Mouse (Mus musculus): ENCODE results near the gene Utrn. TPM values are rescaled to one million over a fixed set of nuclear protein-coding genes. Genes with fewer than 3 reads are reported as not detected.

Utrn gene
- polyA plus RNA-seq, 1 experiment from 2014 or later: 25.7 TPM

- Histone ChIP-seq H3K36me3 (ENCODE audit: control insufficient read depth, insufficient read depth, low read length) (no peaks in the 10 kb centered on the region), H3K27ac (ENCODE audit: low read depth, low read length) (no peak overlapping the region), H3K4me1 (ENCODE audit: control insufficient read depth, insufficient read depth, low read depth, low read length) (no peaks in the 10 kb centered on the region), H3K9ac (ENCODE audit: low read depth, low read length) (no peak overlapping the region), H3K4me2 (ENCODE audit: low read length) (no peak overlapping the region), H3K27me3 (replicated peaks; ENCODE audit: control insufficient read depth, insufficient read depth, low read length) (no peaks in the 10 kb centered on the region), H3K9me3 (ENCODE audit: control insufficient read depth, low read length) (no peaks in the 10 kb centered on the region), H3K4me3 (ENCODE audit: low read length) (no peak overlapping the region)
- WGBS: 90% methylated on average over 6 of the region's 6 CpGs
- ATAC-seq: no peak
Observed at GRCm38 (mm10) chr10:12696704-12697103, 172.5 kb downstream of the Utrn start.

- ATAC-seq: no peak
- 76% methylated on average over 6 of the region's 6 CpGs for WGBS
- H3K27me3 ChIP-seq (replicated peaks; ENCODE audit: control insufficient read depth, insufficient read depth, low read length): no peaks in the 10 kb centered on the region
Observed at GRCm38 (mm10) chr10:12694774-12695173, 174.4 kb downstream of the Utrn start.

GRCm38 (mm10) chr10:12690601-12691000, 178.6 kb downstream of the Utrn start:
- no peak overlapping the region for H3K4me2 ChIP-seq (ENCODE audit: low read length)
- no peaks in the 10 kb centered on the region for H3K36me3 ChIP-seq (ENCODE audit: control insufficient read depth, insufficient read depth, low read length)
- no peak overlapping the region for H3K9ac ChIP-seq (ENCODE audit: low read depth, low read length)
- H3K27ac ChIP-seq (ENCODE audit: low read depth, low read length): no peak overlapping the region
- WGBS: 19% methylated on average over 5 of the region's 5 CpGs
- ATAC-seq: peak; percentile 69; the same call in 1 of the 2 replicates
- H3K27me3 ChIP-seq (replicated peaks; ENCODE audit: control insufficient read depth, insufficient read depth, low read length): no peaks in the 10 kb centered on the region
- H3K4me1 ChIP-seq (ENCODE audit: control insufficient read depth, insufficient read depth, low read depth, low read length): no peaks in the 10 kb centered on the region
- no peak overlapping the region for H3K4me3 ChIP-seq (ENCODE audit: low read length)
- H3K9me3 ChIP-seq (ENCODE audit: control insufficient read depth, low read length): no peaks in the 10 kb centered on the region

More at GRCm38 (mm10) chr10:12694774-12695173, 174.4 kb downstream of the Utrn start:
- no peaks in the 10 kb centered on the region for H3K9me3 ChIP-seq (ENCODE audit: control insufficient read depth, low read length)
- no peaks in the 10 kb centered on the region for H3K36me3 ChIP-seq (ENCODE audit: control insufficient read depth, insufficient read depth, low read length)
- no peak overlapping the region for H3K4me2 ChIP-seq (ENCODE audit: low read length)
- no peak overlapping the region for H3K4me3 ChIP-seq (ENCODE audit: low read length)
- H3K9ac ChIP-seq (ENCODE audit: low read depth, low read length): no peak overlapping the region
- no peaks in the 10 kb centered on the region for H3K4me1 ChIP-seq (ENCODE audit: control insufficient read depth, insufficient read depth, low read depth, low read length)
- no peak overlapping the region for H3K27ac ChIP-seq (ENCODE audit: low read depth, low read length)

DNA sequence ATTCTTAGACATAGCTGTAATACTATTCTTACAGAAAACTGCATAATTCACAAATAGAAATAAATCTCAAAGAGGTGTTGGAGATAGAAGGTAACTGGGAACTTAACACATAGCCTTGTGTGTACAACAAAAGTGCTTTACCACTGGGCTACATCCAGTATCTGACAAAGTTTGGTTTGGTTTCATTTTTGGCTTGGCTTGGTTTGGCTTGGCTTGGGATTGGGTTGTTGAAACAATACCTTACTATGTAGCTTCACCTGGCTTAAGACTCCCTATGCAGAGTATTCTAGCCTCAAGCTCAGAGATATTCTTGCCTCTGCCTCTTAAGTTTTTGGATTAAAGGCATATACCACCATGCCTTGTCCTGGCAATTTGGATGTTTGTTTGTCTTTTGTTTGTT, 183.5 kb downstream of the Utrn start:
- Histone ChIP-seq H3K36me3 (ENCODE audit: control insufficient read depth, insufficient read depth, low read length) (no peaks in the 10 kb centered on the region; the same call in 1 of the 2 replicates), H3K4me2 (ENCODE audit: low read length) (no peak overlapping the region), H3K27me3 (replicated peaks; ENCODE audit: control insufficient read depth, insufficient read depth, low read length) (no peaks in the 10 kb centered on the region), H3K4me1 (ENCODE audit: control insufficient read depth, insufficient read depth, low read depth, low read length) (no peaks in the 10 kb centered on the region), H3K4me3 (ENCODE audit: low read length) (no peak overlapping the region), H3K27ac (ENCODE audit: low read depth, low read length) (no peak overlapping the region), H3K9ac (ENCODE audit: low read depth, low read length) (no peak overlapping the region), H3K9me3 (ENCODE audit: control insufficient read depth, low read length) (no peaks in the 10 kb centered on the region)
- ATAC-seq: no peak

DNA sequence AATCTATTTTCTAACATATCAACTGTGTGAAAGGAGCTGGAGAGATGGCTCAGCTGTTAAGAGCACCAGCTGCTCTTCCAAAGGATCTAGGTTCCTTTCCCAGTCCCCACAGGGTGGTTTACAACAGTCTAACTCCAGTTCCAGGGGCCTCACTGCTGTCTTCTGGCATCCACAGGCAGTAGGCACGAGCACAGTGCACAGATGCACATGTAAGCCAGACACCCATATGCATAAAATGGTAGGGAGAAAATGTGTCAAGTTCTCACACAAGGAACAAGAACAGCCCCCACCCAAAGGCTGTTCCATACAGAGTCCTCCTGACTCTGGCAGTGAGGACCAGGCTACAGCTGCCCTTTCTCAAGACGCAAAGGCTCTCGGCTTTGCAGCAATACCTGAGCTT, 185.1 kb downstream of the Utrn start:
- no peak overlapping the region for H3K4me3 ChIP-seq (ENCODE audit: low read length)
- no peak for ATAC-seq
- H3K27me3 ChIP-seq (replicated peaks; ENCODE audit: control insufficient read depth, insufficient read depth, low read length): no peaks in the 10 kb centered on the region
- 80% methylated on average over 3 of the region's 3 CpGs for WGBS
- no peaks in the 10 kb centered on the region for H3K9me3 ChIP-seq (ENCODE audit: control insufficient read depth, low read length)
- no peak overlapping the region for H3K4me2 ChIP-seq (ENCODE audit: low read length)
- H3K27ac ChIP-seq (ENCODE audit: low read depth, low read length): no peak overlapping the region
- no peaks in the 10 kb centered on the region for H3K4me1 ChIP-seq (ENCODE audit: control insufficient read depth, insufficient read depth, low read depth, low read length)
- no peaks in the 10 kb centered on the region; the same call in 1 of the 2 replicates for H3K36me3 ChIP-seq (ENCODE audit: control insufficient read depth, insufficient read depth, low read length)
- H3K9ac ChIP-seq (ENCODE audit: low read depth, low read length): no peak overlapping the region

- Histone ChIP-seq H3K4me1 (ENCODE audit: control insufficient read depth, insufficient read depth, low read depth, low read length) (no peaks in the 10 kb centered on the region), H3K4me3 (ENCODE audit: low read length) (no peak overlapping the region), H3K9me3 (ENCODE audit: control insufficient read depth, low read length) (no peaks in the 10 kb centered on the region), H3K27ac (ENCODE audit: low read depth, low read length) (no peak overlapping the region), H3K27me3 (replicated peaks; ENCODE audit: control insufficient read depth, insufficient read depth, low read length) (no peaks in the 10 kb centered on the region), H3K4me2 (ENCODE audit: low read length) (no peak overlapping the region), H3K9ac (ENCODE audit: low read depth, low read length) (no peak overlapping the region), H3K36me3 (ENCODE audit: control insufficient read depth, insufficient read depth, low read length) (peaks cover 2% of the 10 kb centered on the region; the same call in 1 of the 2 replicates)
- 92% methylated on average over 5 of the region's 5 CpGs for WGBS
- ATAC-seq: no peak
Observed at GRCm38 (mm10) chr10:12673309-12673708, 195.9 kb downstream of the Utrn start.

GRCm38 (mm10) chr10:12671608-12672007, 197.6 kb downstream of the Utrn start:
- 94% methylated on average over 9 of the region's 9 CpGs for WGBS
- H3K4me1 ChIP-seq (ENCODE audit: control insufficient read depth, insufficient read depth, low read depth, low read length): no peaks in the 10 kb centered on the region

GRCm38 (mm10) chr10:12662035-12662434, 207.1 kb downstream of the Utrn start:
- Histone ChIP-seq H3K36me3 (ENCODE audit: control insufficient read depth, insufficient read depth, low read length) (peaks cover 5% of the 10 kb centered on the region; the same call in 1 of the 2 replicates), H3K9ac (ENCODE audit: low read depth, low read length) (no peak overlapping the region), H3K27me3 (replicated peaks; ENCODE audit: control insufficient read depth, insufficient read depth, low read length) (no peaks in the 10 kb centered on the region), H3K4me2 (ENCODE audit: low read length) (no peak overlapping the region), H3K9me3 (ENCODE audit: control insufficient read depth, low read length) (peaks cover 3% of the 10 kb centered on the region; the same call in 1 of the 2 replicates), H3K4me3 (ENCODE audit: low read length) (no peak overlapping the region), H3K4me1 (ENCODE audit: control insufficient read depth, insufficient read depth, low read depth, low read length) (no peaks in the 10 kb centered on the region), H3K27ac (ENCODE audit: low read depth, low read length) (no peak overlapping the region)
- ATAC-seq: no peak
- 96% methylated on average over 4 of the region's 4 CpGs for WGBS

More at GRCm38 (mm10) chr10:12671608-12672007, 197.6 kb downstream of the Utrn start:
- no peak for ATAC-seq
- H3K4me2 ChIP-seq (ENCODE audit: low read length): no peak overlapping the region
- H3K9me3 ChIP-seq (ENCODE audit: control insufficient read depth, low read length): no peaks in the 10 kb centered on the region
- H3K4me3 ChIP-seq (ENCODE audit: low read length): no peak overlapping the region
- no peaks in the 10 kb centered on the region for H3K27me3 ChIP-seq (replicated peaks; ENCODE audit: control insufficient read depth, insufficient read depth, low read length)
- H3K9ac ChIP-seq (ENCODE audit: low read depth, low read length): no peak overlapping the region
- no peaks in the 10 kb centered on the region for H3K36me3 ChIP-seq (ENCODE audit: control insufficient read depth, insufficient read depth, low read length)
- H3K27ac ChIP-seq (ENCODE audit: low read depth, low read length): no peak overlapping the region

DNA sequence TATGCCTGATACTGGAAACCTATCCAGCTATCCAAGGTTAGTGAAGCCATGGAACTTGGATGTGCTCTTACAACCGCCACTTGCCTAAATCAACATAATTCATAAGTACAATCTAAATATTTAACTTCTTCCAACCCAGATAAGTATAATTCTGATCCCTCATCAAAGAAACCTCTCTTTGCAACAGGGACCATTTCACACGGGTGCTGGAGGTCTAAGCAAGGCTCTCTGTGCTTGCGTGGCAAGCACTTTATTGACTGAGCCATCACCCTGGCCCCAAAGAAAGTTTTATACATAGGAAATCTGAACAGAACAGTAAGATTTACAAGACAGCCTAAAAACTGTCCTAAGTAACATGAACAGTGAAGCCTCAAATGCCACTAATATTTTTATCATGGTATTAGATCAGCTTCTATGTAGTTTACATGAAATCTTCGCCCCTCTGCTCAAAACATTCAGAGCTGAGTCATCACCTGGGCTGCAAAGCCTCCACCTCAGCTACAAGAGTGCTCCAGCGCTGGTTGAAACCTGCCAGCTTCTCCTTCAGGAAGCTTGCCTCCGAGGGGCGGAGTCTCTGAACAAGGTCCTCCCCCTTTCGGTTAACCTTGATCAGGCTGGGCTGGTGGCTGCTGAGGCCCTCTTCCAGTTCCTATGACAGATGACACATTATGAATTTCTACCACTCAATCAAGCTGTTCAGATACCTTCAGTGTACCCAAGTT, 211.0 kb downstream of the Utrn start:
- no peak for ATAC-seq
- Histone ChIP-seq H3K27ac (ENCODE audit: low read depth, low read length) (no peak overlapping the region), H3K4me3 (ENCODE audit: low read length) (no peak overlapping the region), H3K4me2 (ENCODE audit: low read length) (no peak overlapping the region), H3K27me3 (replicated peaks; ENCODE audit: control insufficient read depth, insufficient read depth, low read length) (no peaks in the 10 kb centered on the region), H3K9me3 (ENCODE audit: control insufficient read depth, low read length) (peaks cover 3% of the 10 kb centered on the region; the same call in 1 of the 2 replicates), H3K9ac (ENCODE audit: low read depth, low read length) (no peak overlapping the region), H3K4me1 (ENCODE audit: control insufficient read depth, insufficient read depth, low read depth, low read length) (no peaks in the 10 kb centered on the region), H3K36me3 (ENCODE audit: control insufficient read depth, insufficient read depth, low read length) (peaks cover 5% of the 10 kb centered on the region; the same call in 1 of the 2 replicates)
- WGBS: 88% methylated on average over 8 of the region's 8 CpGs
